Mouse (Mus musculus): ENCODE results near the gene Etv6.

DNA sequence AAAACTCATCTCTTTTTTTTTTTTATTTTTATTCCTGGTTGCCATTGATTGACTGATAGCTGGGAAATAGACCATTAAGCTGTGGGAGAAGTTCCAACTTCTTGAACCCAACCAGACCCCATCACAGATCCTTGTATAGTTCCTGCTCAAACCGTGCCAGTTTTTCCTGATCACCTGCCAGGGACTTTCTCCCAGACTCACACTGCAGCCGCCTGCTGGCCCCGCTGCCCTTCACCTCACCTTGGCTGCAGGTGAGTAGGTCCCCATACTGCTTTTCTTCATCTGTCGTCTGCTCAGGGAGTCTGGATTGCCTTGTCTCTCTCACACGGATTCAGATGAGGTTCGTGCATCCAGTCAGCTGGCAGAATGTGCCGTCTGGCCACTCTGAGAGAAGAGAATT, 18.1 kb downstream of the Etv6 start:
- TF ChIP-seq CTCF (IDR thresholded peaks at IDR 0.05; ENCODE audit: low read depth) (no peak), EP300 (IDR thresholded peaks at IDR 0.05; ENCODE audit: low read depth) (no peak)
